Mouse (Mus musculus): ENCODE measurements at regions not wholly inside any gene's neighbourhood (a gene's known extent, or its start where the extent isn't known, plus 50 kb on each side); places are given as distances from the start of the nearest gene placed in this dataset.

DNA sequence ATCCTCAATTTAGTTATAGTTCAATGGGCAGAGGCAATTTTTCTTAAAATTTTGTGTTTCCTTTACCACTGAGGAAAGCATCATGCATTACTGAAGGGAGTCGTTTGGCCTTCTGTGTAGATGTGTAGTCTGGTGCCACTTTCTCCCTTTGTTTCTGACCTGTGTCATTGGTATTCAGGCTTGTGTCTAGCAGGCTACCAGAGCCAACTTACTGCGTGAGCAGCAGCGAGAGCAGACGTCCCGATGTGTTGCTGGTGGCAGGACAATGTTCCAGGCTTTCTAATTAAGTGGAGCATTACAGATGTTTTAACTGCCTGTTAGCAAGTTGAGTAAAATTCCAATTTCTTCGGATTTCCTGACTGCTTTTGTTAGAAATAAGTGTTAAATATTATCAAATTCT lies 482.2 kb downstream of the Dok5 start:
- no peak overlapping the region for H3K4me3 ChIP-seq (ENCODE audit: insufficient read depth in 1 of 2, low read depth in 2 of 2, low read length in 2 of 2)
- no peaks in the 10 kb centered on the region for H3K4me1 ChIP-seq (replicated peaks; ENCODE audit: control insufficient read depth in 2 of 2, insufficient read depth in 2 of 2, low read length in 1 of 2)
- H3K9ac ChIP-seq (replicated peaks), result no peak overlapping the region
- 51% methylated on average over 6 of the region's 6 CpGs for WGBS (ENCODE audit: insufficient replicate concordance)
- H3K36me3 ChIP-seq (replicated peaks; ENCODE audit: control insufficient read depth, insufficient read depth, low read depth), result no peaks in the 10 kb centered on the region
- no peaks in the 10 kb centered on the region for H3K9me3 ChIP-seq (ENCODE audit: control insufficient read depth, low read length)
- DNase-seq (ENCODE audit: low read depth in 3 of 3, low spot score in 3 of 3) (no peak), ATAC-seq (ENCODE audit: insufficient read depth) (no peak)
- no peak overlapping the region for H3K4me2 ChIP-seq (ENCODE audit: low read depth)
- no peak overlapping the region for H3K27ac ChIP-seq
- TF ChIP-seq CTCF (IDR thresholded peaks at IDR 0.05; ENCODE audit: low read depth) (no peak), EP300 (IDR thresholded peaks at IDR 0.05; ENCODE audit: low read depth) (no peak)
- H3K27me3 ChIP-seq (ENCODE audit: control insufficient read depth, insufficient read depth, low read length), result no peaks in the 10 kb centered on the region

DNA sequence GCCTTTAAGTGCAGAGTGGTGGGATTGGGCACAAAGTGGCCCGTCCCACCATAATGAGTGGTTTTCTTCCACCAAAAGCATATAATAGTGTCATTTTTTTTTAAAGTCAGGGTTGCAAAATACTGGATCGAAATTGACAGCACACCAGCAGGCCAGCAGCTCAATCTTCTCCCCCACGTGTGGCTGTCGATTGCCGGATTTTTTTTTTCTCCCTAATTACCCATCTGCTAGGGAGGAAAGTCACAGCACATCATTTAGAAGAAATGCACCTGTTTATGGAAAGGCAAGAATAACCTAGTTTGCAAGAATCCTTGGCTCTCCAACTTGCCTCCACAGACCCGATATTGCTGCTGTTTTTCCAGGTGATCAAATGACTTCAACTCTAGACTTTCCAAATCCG lies 464.9 kb downstream of the Dok5 start:
- H3K9me3 ChIP-seq (ENCODE audit: control insufficient read depth, low read length), result no peaks in the 10 kb centered on the region
- H3K27ac ChIP-seq, result no peak overlapping the region
- H3K4me2 ChIP-seq (ENCODE audit: low read depth), result no peak overlapping the region
- no peak for TF ChIP-seq CTCF (IDR thresholded peaks at IDR 0.05; ENCODE audit: low read depth)
- TF ChIP-seq EP300 (IDR thresholded peaks at IDR 0.05; ENCODE audit: low read depth), result no peak
- no peak for DNase-seq (ENCODE audit: low read depth in 3 of 3, low spot score in 3 of 3)
- no peak for ATAC-seq (ENCODE audit: insufficient read depth)
- no peaks in the 10 kb centered on the region for H3K36me3 ChIP-seq (replicated peaks; ENCODE audit: control insufficient read depth, insufficient read depth, low read depth)
- WGBS (ENCODE audit: insufficient replicate concordance), result 60% methylated on average over 7 of the region's 7 CpGs
- no peaks in the 10 kb centered on the region for H3K4me1 ChIP-seq (replicated peaks; ENCODE audit: control insufficient read depth in 2 of 2, insufficient read depth in 2 of 2, low read length in 1 of 2)
- H3K27me3 ChIP-seq (ENCODE audit: control insufficient read depth, insufficient read depth, low read length), result no peaks in the 10 kb centered on the region
- H3K9ac ChIP-seq (replicated peaks), result no peak overlapping the region
- H3K4me3 ChIP-seq (ENCODE audit: insufficient read depth in 1 of 2, low read depth in 2 of 2, low read length in 2 of 2), result no peak overlapping the region

GRCm38 (mm10) chr2:171192181-171192580 lies 460.6 kb downstream of the Dok5 start:
- 58% methylated on average over 5 of the region's 5 CpGs for WGBS (ENCODE audit: insufficient replicate concordance)
- no peak overlapping the region for H3K4me3 ChIP-seq (ENCODE audit: insufficient read depth in 1 of 2, low read depth in 2 of 2, low read length in 2 of 2)
- H3K9ac ChIP-seq (replicated peaks), result no peak overlapping the region
- H3K4me1 ChIP-seq (replicated peaks; ENCODE audit: control insufficient read depth in 2 of 2, insufficient read depth in 2 of 2, low read length in 1 of 2), result no peaks in the 10 kb centered on the region
- H3K36me3 ChIP-seq (replicated peaks; ENCODE audit: control insufficient read depth, insufficient read depth, low read depth), result no peaks in the 10 kb centered on the region
- no peak for ATAC-seq (ENCODE audit: insufficient read depth)
- DNase-seq (ENCODE audit: low read depth in 3 of 3, low spot score in 3 of 3), result no peak
- no peaks in the 10 kb centered on the region for H3K9me3 ChIP-seq (ENCODE audit: control insufficient read depth, low read length)
- no peak for TF ChIP-seq EP300 (IDR thresholded peaks at IDR 0.05; ENCODE audit: low read depth)
- TF ChIP-seq CTCF (IDR thresholded peaks at IDR 0.05; ENCODE audit: low read depth), result no peak
- no peak overlapping the region for H3K4me2 ChIP-seq (ENCODE audit: low read depth)
- H3K27me3 ChIP-seq (ENCODE audit: control insufficient read depth, insufficient read depth, low read length), result no peaks in the 10 kb centered on the region
- no peak overlapping the region for H3K27ac ChIP-seq

Measured in liver, embryonic 14.5 days (tissue).